Mouse (Mus musculus): Measurements from ENCODE around the gene Aspn. TPM values are rescaled to one million over a fixed set of nuclear protein-coding genes. Genes with fewer than 3 reads are reported as not detected.
"Not testable (repeated sequence)": the region's sequence is repeated elsewhere in the genome, so short reads cannot be mapped to it uniquely, and the experiment has no call there.

The Aspn gene
- polyA plus RNA-seq, 1 experiment from 2014 or later, result 3.0 TPM

DNA sequence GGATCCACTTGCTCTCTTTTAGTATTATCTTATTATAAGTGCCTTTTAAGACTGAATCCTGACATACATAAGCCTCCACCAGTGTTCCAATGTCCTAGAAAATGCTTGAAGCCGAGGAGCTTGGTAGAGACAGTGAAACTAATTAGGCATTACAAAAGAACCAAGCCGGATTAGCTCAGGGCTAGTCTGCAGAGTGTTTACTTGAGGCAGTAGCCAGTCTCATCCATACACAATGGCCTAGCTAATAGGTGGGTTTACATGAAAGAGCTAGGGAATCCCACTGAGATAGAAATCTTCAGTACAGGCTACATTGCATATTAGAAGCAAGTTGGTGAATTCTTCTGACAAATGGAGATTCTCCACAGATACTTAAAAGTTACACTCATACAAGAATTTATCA is 58.3 kb downstream of the Aspn start:
- not testable (repeated sequence) for ATAC-seq (ENCODE audit: low FRiP score)

DNA sequence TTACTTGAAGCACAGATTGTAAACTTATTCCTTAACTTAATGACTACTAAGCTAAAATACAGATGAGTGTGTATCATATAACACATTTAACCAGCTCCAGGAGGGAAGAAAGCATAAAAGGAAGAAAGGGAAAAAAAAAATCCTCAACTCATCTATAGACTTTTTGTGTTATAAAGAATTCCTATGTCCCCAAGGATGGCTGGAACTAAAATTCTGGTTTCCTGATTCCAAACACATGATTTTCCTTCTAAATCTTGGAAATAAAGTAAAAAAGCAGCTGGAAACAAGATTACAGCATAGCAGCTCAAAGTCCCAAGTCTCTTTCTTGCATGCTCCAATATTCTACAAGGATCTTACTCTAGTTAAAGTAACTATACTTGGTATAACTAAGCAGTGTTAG is 59.4 kb downstream of the Aspn start:
- Histone ChIP-seq H3K27me3 (no peaks in the 10 kb centered on the region), H3K9ac (no peak overlapping the region), H3K4me3 (no peak overlapping the region), H3K27ac (no peak overlapping the region), H3K36me3 (no peaks in the 10 kb centered on the region), H3K4me2 (replicated peaks) (no peak overlapping the region), H3K4me1 (no peaks in the 10 kb centered on the region), H3K9me3 (replicated peaks) (no peaks in the 10 kb centered on the region)
- no peak for ATAC-seq (ENCODE audit: low FRiP score)

More for the DNA sequence above, 58.3 kb downstream of the Aspn start:
- not testable (repeated sequence) for H3K36me3 ChIP-seq; H3K27me3 ChIP-seq; H3K4me3 ChIP-seq; H3K27ac ChIP-seq; H3K9me3 ChIP-seq (replicated peaks); H3K4me1 ChIP-seq; H3K9ac ChIP-seq; H3K4me2 ChIP-seq (replicated peaks)
- WGBS, result 63% methylated on average over 2 of the region's 2 CpGs

DNA sequence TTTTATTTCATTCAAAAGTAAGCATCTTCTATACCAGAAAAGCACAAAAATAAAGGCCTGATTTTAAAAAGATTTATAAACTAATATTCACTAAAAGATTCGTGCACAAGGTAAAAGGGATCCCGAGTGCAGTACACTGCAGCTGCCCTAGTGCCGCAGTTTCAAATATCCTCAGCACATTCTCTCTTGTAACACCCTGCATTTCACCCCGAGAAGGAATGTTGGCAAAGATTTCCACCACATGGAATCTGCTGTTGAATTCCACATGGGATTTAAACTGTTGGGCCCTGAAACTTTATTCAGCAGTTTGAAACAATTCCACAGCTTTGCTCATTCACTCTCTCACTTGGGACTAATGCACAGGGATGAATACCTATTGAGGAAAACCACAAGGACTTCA is 63.5 kb downstream of the Aspn start, which contains the start of gene Ogn:
TSS of gene Ogn (plus strand) at position 333 of the 400 bp plus-strand sequence.
- H3K4me3 ChIP-seq, result no peak within 1 kb of the TSS
- H3K9ac ChIP-seq, result no peak within 1 kb of the TSS
- H3K36me3 ChIP-seq, result no peaks in the 10 kb centered on the region
- WGBS, result 76% methylated on average over 4 of the region's 4 CpGs
- H3K27me3 ChIP-seq, result no peaks in the 10 kb centered on the region
- ATAC-seq (ENCODE audit: low FRiP score), result no peak
- no peak within 1 kb of the TSS for H3K4me2 ChIP-seq (replicated peaks)
- H3K4me1 ChIP-seq, result no peaks in the 10 kb centered on the region
- H3K27ac ChIP-seq, result no peak within 1 kb of the TSS
- no peaks in the 10 kb centered on the region for H3K9me3 ChIP-seq (replicated peaks)

DNA sequence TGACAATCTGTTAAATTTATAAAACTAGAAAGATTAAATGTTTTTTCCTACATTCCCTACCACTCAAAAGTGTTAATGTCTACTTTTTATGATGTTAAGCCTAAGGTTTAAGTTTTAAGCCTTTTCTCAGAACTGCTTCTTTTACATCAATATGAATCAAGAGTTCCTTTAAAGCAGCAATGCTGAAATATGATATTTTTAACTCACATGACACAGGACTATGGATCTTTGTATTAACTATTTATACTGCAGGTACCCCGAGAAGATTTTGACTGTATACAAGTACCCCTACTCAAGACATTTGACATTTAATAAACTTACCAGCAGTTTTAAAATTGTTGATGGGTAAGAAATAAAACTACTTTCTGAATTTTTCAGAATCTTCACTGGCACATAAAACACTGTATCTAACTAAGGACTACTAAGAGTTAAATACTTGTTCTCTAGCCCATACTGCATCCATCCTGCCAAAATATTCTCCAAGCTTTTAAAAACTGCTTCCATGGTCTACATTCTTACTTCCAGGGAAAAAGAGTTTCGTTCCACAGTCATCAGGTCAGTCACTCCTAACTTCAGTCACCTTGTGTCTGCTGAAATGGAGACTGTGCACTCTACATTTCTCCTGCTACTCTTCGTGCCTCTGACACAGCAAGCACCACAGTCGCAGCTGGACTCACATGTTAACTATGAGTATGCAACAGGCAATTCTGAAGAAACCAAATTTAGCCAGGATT is 64.5 kb downstream of the Aspn start:
- no peak overlapping the region for H3K4me3 ChIP-seq
- no peaks in the 10 kb centered on the region for H3K4me1 ChIP-seq
- H3K27ac ChIP-seq, result no peak overlapping the region
- no peak for ATAC-seq (ENCODE audit: low FRiP score)
- no peaks in the 10 kb centered on the region for H3K27me3 ChIP-seq
- H3K36me3 ChIP-seq, result no peaks in the 10 kb centered on the region
- no peaks in the 10 kb centered on the region for H3K9me3 ChIP-seq (replicated peaks)
- no peak overlapping the region for H3K4me2 ChIP-seq (replicated peaks)
- 74% methylated on average over 4 of the region's 4 CpGs for WGBS
- H3K9ac ChIP-seq, result no peak overlapping the region

DNA sequence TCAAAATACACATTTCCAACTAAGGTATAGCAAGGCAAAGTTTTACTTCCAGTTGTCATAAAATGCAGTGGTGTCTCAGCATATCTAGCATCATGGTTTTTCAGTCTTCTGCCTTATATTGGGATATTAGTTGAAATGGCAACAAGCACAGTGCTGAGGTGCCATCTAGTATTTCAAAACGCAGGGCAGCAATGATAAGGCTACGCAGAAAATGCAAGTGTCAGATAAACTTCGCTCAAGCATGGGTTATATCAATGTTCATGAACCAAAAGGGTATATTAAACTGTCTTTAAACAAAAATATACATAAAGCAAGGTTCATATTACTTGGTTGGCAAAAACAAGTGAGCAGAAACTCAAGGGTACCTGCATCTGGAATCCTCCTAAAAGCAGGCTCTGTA is 72.8 kb downstream of the Aspn start:
- Histone ChIP-seq H3K27ac (no peak overlapping the region), H3K9me3 (replicated peaks) (no peaks in the 10 kb centered on the region), H3K27me3 (no peaks in the 10 kb centered on the region), H3K36me3 (no peaks in the 10 kb centered on the region), H3K4me3 (no peak overlapping the region), H3K9ac (no peak overlapping the region), H3K4me2 (replicated peaks) (no peak overlapping the region), H3K4me1 (no peaks in the 10 kb centered on the region)
- 96% methylated on average over 3 of the region's 3 CpGs for WGBS
- ATAC-seq (ENCODE audit: low FRiP score), result no peak

Other genes with a start within 250 kb of the Aspn start
- gene Fgd3, start 224.1 kb upstream of the Aspn start, polyA plus RNA-seq (2016; fragmentation: Nextera tagmentation; extraction: Ambion mirVana), result 1.1 and 1.2 TPM in 2 replicates
- 40.7 and 44.2 TPM in 2 replicates for gene Bicd2, start 202.9 kb upstream of the Aspn start, polyA plus RNA-seq (2016; fragmentation: Nextera tagmentation; extraction: Ambion mirVana)
- 16.5 and 17.3 TPM in 2 replicates for gene Ippk, start 123.2 kb upstream of the Aspn start, polyA plus RNA-seq (2016; fragmentation: Nextera tagmentation; extraction: Ambion mirVana)
- gene Tes3-ps, start 51.1 kb upstream of the Aspn start, polyA plus RNA-seq (2016; fragmentation: Nextera tagmentation; extraction: Ambion mirVana), result 0.79 and 1.3 TPM in 2 replicates
- 1.4 TPM in 2 replicates for gene Ecm2, start 39.6 kb upstream of the Aspn start, polyA plus RNA-seq (2016; fragmentation: Nextera tagmentation; extraction: Ambion mirVana)
- 0.30 and 0.58 TPM in 2 replicates for gene Omd, start 38.0 kb downstream of the Aspn start, polyA plus RNA-seq (2016; fragmentation: Nextera tagmentation; extraction: Ambion mirVana)
- gene Ogn, start 63.6 kb downstream of the Aspn start, polyA plus RNA-seq (2016; fragmentation: Nextera tagmentation; extraction: Ambion mirVana), result 25.9 and 39.8 TPM in 2 replicates
- gene Cenpp, start 108.3 kb downstream of the Aspn start, polyA plus RNA-seq (2016; fragmentation: Nextera tagmentation; extraction: Ambion mirVana), result 19.3 and 20.6 TPM in 2 replicates
- gene Nol8, start 108.6 kb downstream of the Aspn start, polyA plus RNA-seq (2016; fragmentation: Nextera tagmentation; extraction: Ambion mirVana), result 23.7 and 29.4 TPM in 2 replicates
- 77.2 and 80.5 TPM in 2 replicates for gene Iars, start 137.7 kb downstream of the Aspn start, polyA plus RNA-seq (2016; fragmentation: Nextera tagmentation; extraction: Ambion mirVana)